Mouse (Mus musculus) layer of hippocampus, postnatal 36 days (tissue): ENCODE measurements around the gene Ptprj. TPM values are rescaled to one million over a fixed set of nuclear protein-coding genes. Genes with fewer than 3 reads are reported as not detected.

Experiments used
- DNase-seq, 2 experiments: peaks; one replicate each; pipeline ENCODE4 v3.0.0; 2022
- total RNA-seq, 2 experiments: library from RNA; stranded (reverse); gene quantifications; 2 replicates each; pipeline ENCODE4 v1.2.3; 2021

Ptprj gene
- total RNA-seq, 2 experiments from 2014 or later, result 114 to 131 TPM

GRCm38 (mm10) chr2:90521909-90522308, 58.5 kb downstream of the Ptprj start:
- DNase-seq, result no peak

GRCm38 (mm10) chr2:90518296-90518695, 62.2 kb downstream of the Ptprj start:
- no peak for DNase-seq

- no peak for DNase-seq
Observed at GRCm38 (mm10) chr2:90514969-90515368, 65.5 kb downstream of the Ptprj start.

GRCm38 (mm10) chr2:90509268-90509667, 71.2 kb downstream of the Ptprj start:
- no peak for DNase-seq

GRCm38 (mm10) chr2:90506143-90506542, 74.3 kb downstream of the Ptprj start:
- DNase-seq, result no peak

GRCm38 (mm10) chr2:90504731-90505171, 75.7 kb downstream of the Ptprj start:
- DNase-seq, result peak; percentile 80 to 83

GRCm38 (mm10) chr2:90503182-90503833, 77.1 kb downstream of the Ptprj start:
- DNase-seq, result no peak

- DNase-seq, result no peak
Observed at GRCm38 (mm10) chr2:90502738-90503137, 77.7 kb downstream of the Ptprj start.

GRCm38 (mm10) chr2:90501708-90502107, 78.7 kb downstream of the Ptprj start:
- no peak for DNase-seq

- no peak for DNase-seq
Observed at GRCm38 (mm10) chr2:90500892-90501291, 79.6 kb downstream of the Ptprj start.

GRCm38 (mm10) chr2:90499002-90499401, 81.4 kb downstream of the Ptprj start:
- no peak for DNase-seq

GRCm38 (mm10) chr2:90497551-90497950, 82.9 kb downstream of the Ptprj start:
- DNase-seq, result no peak

- DNase-seq, result no peak
Observed at GRCm38 (mm10) chr2:90496680-90497074, 83.8 kb downstream of the Ptprj start.

- DNase-seq, result no peak
Observed at GRCm38 (mm10) chr2:90496012-90496679, 84.3 kb downstream of the Ptprj start.

- no peak for DNase-seq
Observed at GRCm38 (mm10) chr2:90490279-90491046, 90.0 kb downstream of the Ptprj start.

GRCm38 (mm10) chr2:90489839-90490238, 90.6 kb downstream of the Ptprj start:
- peak; percentile 53 to 60 for DNase-seq

- DNase-seq, result no peak
Observed at GRCm38 (mm10) chr2:90488690-90489590, 91.5 kb downstream of the Ptprj start.

- DNase-seq, result no peak
Observed at GRCm38 (mm10) chr2:90487471-90488238, 92.8 kb downstream of the Ptprj start.

- no peak for DNase-seq
Observed at GRCm38 (mm10) chr2:90486226-90486755, 94.2 kb downstream of the Ptprj start.

GRCm38 (mm10) chr2:90481505-90481904, 98.9 kb downstream of the Ptprj start:
- no peak for DNase-seq

- DNase-seq, result no peak
Observed at GRCm38 (mm10) chr2:90480747-90481308, 99.6 kb downstream of the Ptprj start.
